Mouse (Mus musculus) heart, embryonic 13.5 days (tissue): ENCODE results near the gene Ppp1r12b. TPM values are rescaled to one million over a fixed set of nuclear protein-coding genes. Genes with fewer than 3 reads are reported as not detected.
A peak's percentile ranks its signal among the peaks of the same experiment; 100 is the strongest.
"Not testable (repeated sequence)": the region's sequence is repeated elsewhere in the genome, so short reads cannot be mapped to it uniquely, and the experiment has no call there.

Experiments
- ATAC-seq: fragments of 200-750 bp; cut with Nextera tagmentation; 2 replicates; pipeline ENCODE4 v1.8.0; 2017; ENCODE audit warnings: moderate TSS enrichment; ENCODE audit not compliant: insufficient number of reproducible peaks, low FRiP score, low TSS enrichment; ENCODE audit errors: extremely low read depth
- H3K27ac ChIP-seq: fragments of 300-500 bp; sonication (generic); replicated peaks from 2 replicates; pipeline ENCODE4 v1.5.1; 2015; ENCODE audit warnings: moderate library complexity, mild to moderate bottlenecking, inconsistent platforms
- H3K27me3 ChIP-seq: fragments of 300-500 bp; sonication (generic); replicated peaks from 2 replicates; pipeline ENCODE4 v1.6.1; 2015; ENCODE audit warnings: mild to moderate bottlenecking, inconsistent platforms
- H3K36me3 ChIP-seq: fragments of 300-500 bp; sonication (generic); 2 replicates; pipeline ENCODE4 v1.6.1; 2015; ENCODE audit warnings: mild to moderate bottlenecking, inconsistent platforms
- H3K4me1 ChIP-seq: fragments of 300-500 bp; sonication (generic); 2 replicates; pipeline ENCODE4 v1.6.1; 2015; ENCODE audit warnings: inconsistent platforms
- H3K4me2 ChIP-seq: fragments of 300-500 bp; sonication (generic); 2 replicates; pipeline ENCODE4 v1.6.1; 2015; ENCODE audit warnings: inconsistent platforms, mild to moderate bottlenecking, moderate library complexity
- H3K4me3 ChIP-seq: fragments of 300-500 bp; sonication (generic); 2 replicates; pipeline ENCODE4 v1.5.1; 2015; ENCODE audit warnings: moderate library complexity, mild to moderate bottlenecking, inconsistent platforms
- H3K9ac ChIP-seq: fragments of 300-500 bp; sonication (generic); 2 replicates; pipeline ENCODE4 v1.6.1; 2015; ENCODE audit warnings: inconsistent platforms, mild to moderate bottlenecking, moderate library complexity
- H3K9me3 ChIP-seq: fragments of 300-500 bp; sonication (generic); 2 replicates; pipeline ENCODE4 v1.6.1; 2016; ENCODE audit warnings: inconsistent platforms
- WGBS: fragments of 180-500 bp; shearing (Covaris S2); methylation state at CpG from one replicate; pipeline ENCODE4 v1.1.7; 2015; ENCODE audit warnings: mixed read lengths; 5-methylcytosine and 5-hydroxymethylcytosine counted together
- polyA plus RNA-seq: library from polyadenylated mRNA; unstranded; fragments of >200 nt; fragmentation: Nextera tagmentation; extraction: Ambion mirVana; gene quantifications from 2 replicates; pipeline ENCODE4 v1.2.1, GENCODE M21; 2015

Ppp1r12b gene
- polyA plus RNA-seq, 1 experiment from 2014 or later: 20.3 TPM

GRCm38 (mm10) chr1:134847851-134848250 lies 107.9 kb downstream of the Ppp1r12b start:
- Histone ChIP-seq H3K27me3 (no peaks in the 10 kb centered on the region), H3K27ac (peak overlapping the region; percentile 86)

GRCm38 (mm10) chr1:134846295-134846988 lies 109.3 kb downstream of the Ppp1r12b start:
- Histone ChIP-seq H3K36me3 (peaks cover 37% of the 10 kb centered on the region), H3K4me1 (peaks cover 36% of the 10 kb centered on the region), H3K4me3 (no peak overlapping the region), H3K27ac (peak overlapping the region; percentile 86), H3K9me3 (no peaks in the 10 kb centered on the region), H3K27me3 (no peaks in the 10 kb centered on the region), H3K4me2 (no peak overlapping the region), H3K9ac (peak overlapping the region; percentile 52)
- WGBS: 54% methylated on average over 10 of the region's 10 CpGs
- ATAC-seq: no peak; the same call in 1 of the 2 replicates

More at GRCm38 (mm10) chr1:134847851-134848250, 107.9 kb downstream of the Ppp1r12b start:
- H3K4me1 ChIP-seq: peaks cover 29% of the 10 kb centered on the region
- peaks cover 36% of the 10 kb centered on the region for H3K36me3 ChIP-seq
- ATAC-seq: no peak
- H3K9ac ChIP-seq: no peak overlapping the region
- no peak overlapping the region for H3K4me2 ChIP-seq
- H3K4me3 ChIP-seq: no peak overlapping the region
- WGBS: 83% methylated on average over 9 of the region's 9 CpGs
- H3K9me3 ChIP-seq: no peaks in the 10 kb centered on the region

- Histone ChIP-seq H3K4me2 (no peak overlapping the region), H3K36me3 (peaks cover 38% of the 10 kb centered on the region), H3K9me3 (no peaks in the 10 kb centered on the region), H3K9ac (no peak overlapping the region), H3K4me3 (no peak overlapping the region), H3K4me1 (peaks cover 36% of the 10 kb centered on the region), H3K27me3 (no peaks in the 10 kb centered on the region), H3K27ac (peak overlapping the region; percentile 66)
- WGBS: 83% methylated on average over 6 of the region's 6 CpGs
- ATAC-seq: no peak
These were observed 112.4 kb downstream of the Ppp1r12b start for GRCm38 (mm10) chr1:134843369-134843768.

GRCm38 (mm10) chr1:134836909-134837480 lies 118.7 kb downstream of the Ppp1r12b start:
- Histone ChIP-seq H3K9ac (no peak overlapping the region), H3K27ac (no peak overlapping the region), H3K9me3 (no peaks in the 10 kb centered on the region), H3K36me3 (peaks cover 87% of the 10 kb centered on the region), H3K27me3 (no peaks in the 10 kb centered on the region), H3K4me3 (no peak overlapping the region), H3K4me1 (peaks cover 10% of the 10 kb centered on the region), H3K4me2 (no peak overlapping the region)
- no peak for ATAC-seq
- WGBS: 82% methylated on average over 10 of the region's 10 CpGs

GRCm38 (mm10) chr1:134830881-134831280 lies 124.9 kb downstream of the Ppp1r12b start:
- H3K9ac ChIP-seq, H3K27ac ChIP-seq, H3K4me3 ChIP-seq, H3K4me2 ChIP-seq, H3K27me3 ChIP-seq, ATAC-seq, H3K9me3 ChIP-seq: not testable (repeated sequence)
- 78% methylated on average over 3 of the region's 3 CpGs for WGBS
- peaks cover 14% of the 10 kb centered on the region for H3K4me1 ChIP-seq
- H3K36me3 ChIP-seq: peaks cover 64% of the 10 kb centered on the region

GRCm38 (mm10) chr1:134829635-134830034 lies 126.1 kb downstream of the Ppp1r12b start:
- Histone ChIP-seq H3K4me1 (peaks cover 18% of the 10 kb centered on the region), H3K36me3 (peaks cover 61% of the 10 kb centered on the region), H3K9ac (peak overlapping the region; percentile 54; the same call in 1 of the 2 replicates), H3K4me3 (no peak overlapping the region), H3K4me2 (no peak overlapping the region), H3K27ac (peak overlapping the region; percentile 41; the same call in 1 of the 2 replicates), H3K9me3 (no peaks in the 10 kb centered on the region), H3K27me3 (no peaks in the 10 kb centered on the region)
- no peak for ATAC-seq
- 50% methylated on average over 4 of the region's 4 CpGs for WGBS

GRCm38 (mm10) chr1:134824896-134825295 lies 130.8 kb downstream of the Ppp1r12b start:
- H3K9ac ChIP-seq: peak overlapping the region; percentile 42
- no peak overlapping the region for H3K4me3 ChIP-seq
- peaks cover 37% of the 10 kb centered on the region for H3K36me3 ChIP-seq
- ATAC-seq: no peak
- H3K4me1 ChIP-seq: peaks cover 48% of the 10 kb centered on the region
- 62% methylated on average over 6 of the region's 6 CpGs for WGBS
- no peaks in the 10 kb centered on the region for H3K27me3 ChIP-seq
- no peaks in the 10 kb centered on the region for H3K9me3 ChIP-seq
- H3K27ac ChIP-seq: peak overlapping the region; percentile 55
- H3K4me2 ChIP-seq: no peak overlapping the region

GRCm38 (mm10) chr1:134823842-134824241 lies 131.9 kb downstream of the Ppp1r12b start:
- H3K27ac ChIP-seq: peak overlapping the region; percentile 55
- no peak overlapping the region for H3K4me2 ChIP-seq
- H3K4me1 ChIP-seq: peaks cover 54% of the 10 kb centered on the region
- H3K4me3 ChIP-seq: no peak overlapping the region
- 31% methylated on average over 7 of the region's 7 CpGs for WGBS
- H3K9ac ChIP-seq: 0 out of 2 replicates have a peak overlapping the region, but pooled peaks have one; percentile 24
- no peak for ATAC-seq
- peaks cover 41% of the 10 kb centered on the region for H3K36me3 ChIP-seq
- no peaks in the 10 kb centered on the region for H3K27me3 ChIP-seq
- no peaks in the 10 kb centered on the region for H3K9me3 ChIP-seq

GRCm38 (mm10) chr1:134823323-134823722 lies 132.4 kb downstream of the Ppp1r12b start:
- Histone ChIP-seq H3K9me3 (no peaks in the 10 kb centered on the region), H3K27ac (peak overlapping the region; percentile 69), H3K4me2 (no peak overlapping the region), H3K4me3 (no peak overlapping the region), H3K27me3 (no peaks in the 10 kb centered on the region), H3K9ac (peak overlapping the region; percentile 19; the same call in 1 of the 2 replicates), H3K36me3 (peaks cover 37% of the 10 kb centered on the region), H3K4me1 (peaks cover 60% of the 10 kb centered on the region)
- ATAC-seq: no peak
- 51% methylated on average over 8 of the region's 8 CpGs for WGBS

- no peak for ATAC-seq
- WGBS: 39% methylated on average over 3 of the region's 3 CpGs
- H3K9ac ChIP-seq: no peak overlapping the region
- H3K27ac ChIP-seq: peak overlapping the region; percentile 62
- no peak overlapping the region for H3K4me2 ChIP-seq
- H3K4me3 ChIP-seq: no peak overlapping the region
- peaks cover 21% of the 10 kb centered on the region for H3K36me3 ChIP-seq
- H3K27me3 ChIP-seq: no peaks in the 10 kb centered on the region
- peaks cover 79% of the 10 kb centered on the region for H3K4me1 ChIP-seq
- H3K9me3 ChIP-seq: no peaks in the 10 kb centered on the region
These were observed 134.9 kb downstream of the Ppp1r12b start for GRCm38 (mm10) chr1:134820882-134821281.

GRCm38 (mm10) chr1:134819196-134819595 lies 136.5 kb downstream of the Ppp1r12b start:
- 86% methylated on average over 11 of the region's 11 CpGs for WGBS
- no peak overlapping the region for H3K9ac ChIP-seq
- H3K4me2 ChIP-seq: no peak overlapping the region
- no peaks in the 10 kb centered on the region for H3K9me3 ChIP-seq
- H3K27me3 ChIP-seq: no peaks in the 10 kb centered on the region
- no peak overlapping the region for H3K4me3 ChIP-seq
- H3K36me3 ChIP-seq: peaks cover 12% of the 10 kb centered on the region
- peak overlapping the region; percentile 22; the same call in 1 of the 2 replicates for H3K27ac ChIP-seq
- no peak for ATAC-seq
- peaks cover 77% of the 10 kb centered on the region for H3K4me1 ChIP-seq
